Mouse (Mus musculus) lung, adult 2 months (tissue): Measurements from ENCODE around the gene Trpc2.

Experiments used
- CTCF ChIP-seq: fragments of 200-500 bp; IDR thresholded peaks from 2 replicates; pipeline ENCODE4 v1.5.1; 2011; ENCODE audit warnings: mild to moderate bottlenecking, low read length, control low read depth; ENCODE audit not compliant: insufficient read depth
- POLR2A ChIP-seq: fragments of 200-500 bp; IDR thresholded peaks from 2 replicates; pipeline ENCODE4 v1.6.1; 2011; ENCODE audit warnings: low read depth, mild to moderate bottlenecking, control low read depth, low read length, borderline replicate concordance; ENCODE audit errors: extremely low read depth

DNA sequence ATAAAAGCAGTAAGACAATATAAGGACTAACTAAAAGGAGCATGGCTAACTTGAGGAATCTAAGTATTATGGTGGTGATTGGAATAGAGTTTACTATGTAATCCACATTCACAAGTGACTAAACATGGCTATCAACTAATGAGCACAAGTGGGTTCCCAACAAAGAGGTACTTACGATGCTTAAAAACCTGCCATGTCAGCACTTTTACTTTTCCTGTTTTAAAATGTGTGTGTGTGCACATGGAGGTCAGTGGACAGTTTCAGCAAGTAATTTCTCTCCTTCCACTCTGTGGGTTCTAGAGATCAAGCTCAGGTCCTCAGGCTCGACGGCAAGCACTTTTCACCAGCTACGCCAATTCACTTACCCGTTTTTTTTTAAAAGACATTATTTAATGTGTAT, 55.0 kb downstream of the Trpc2 start:
- TF ChIP-seq CTCF (no peak), POLR2A (no peak)
